ENCODE assay signal across 12 mouse cellular contexts in the genomic region with DNA sequence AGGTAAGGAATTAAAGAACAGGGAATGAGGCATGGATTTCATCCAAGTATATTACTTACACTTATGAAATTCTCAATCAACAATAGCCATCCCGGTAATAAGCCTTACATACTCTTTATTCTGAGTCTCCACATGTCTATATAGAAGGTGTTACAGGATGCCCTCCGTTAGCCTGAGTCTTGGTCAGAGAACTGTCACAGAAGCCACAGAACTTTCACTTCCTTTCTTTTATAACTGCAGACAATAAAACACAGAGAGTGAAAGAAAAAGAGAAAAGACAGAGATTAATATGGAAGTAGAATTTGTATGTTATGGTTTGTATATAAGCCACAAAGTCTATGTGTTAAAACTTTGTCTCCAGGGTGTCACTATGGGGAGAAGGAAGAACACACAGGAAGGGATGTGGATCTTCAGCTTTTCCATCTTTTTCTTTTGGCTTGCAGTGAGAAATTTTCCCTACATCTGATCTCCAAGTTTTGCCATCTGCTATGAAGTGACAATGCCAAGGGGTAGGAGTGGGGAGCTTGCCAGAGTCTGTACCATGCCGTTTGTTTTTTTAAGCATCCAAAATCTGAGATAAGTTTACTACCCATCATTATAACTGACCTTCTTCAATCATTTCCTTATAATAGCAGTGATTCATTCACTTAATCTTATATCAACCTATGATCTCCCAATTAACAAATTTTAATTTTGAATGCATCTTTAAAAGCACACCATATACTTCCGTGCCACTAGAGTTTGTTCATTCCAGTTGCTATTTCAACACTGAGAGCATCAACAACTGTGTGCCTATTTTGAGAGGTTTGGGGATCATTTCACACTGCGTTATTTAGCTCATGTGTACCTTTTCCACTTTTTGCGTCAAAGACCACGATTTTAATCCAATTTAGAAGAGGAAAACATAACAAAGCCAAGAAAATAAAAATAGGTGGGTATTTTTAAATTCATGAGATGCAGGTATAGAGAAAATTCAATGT.
A peak's percentile ranks its signal among the peaks of the same experiment; 100 is the strongest.
DNase-seq lines count a peak whose midpoint lies in the region.
"Had no signal": no experiment of that assay in that cellular context is flagged by ENCODE, and none has a peak within 500 bp of the region (broad histone marks: within the 10 kb centered on the region; RNA-seq: fewer than 3 reads in every experiment).

No protein-coding gene starts in this region.

- intact Hi-C loops in left cerebral cortex, postnatal 25 days (cut with DNase I) = loop anchor here (10.0 kb wide), 1 partner anchor 263 kb away; a partner anchor contains a TSS

- DNase-seq in A20 (ENCODE audit: low read depth, low spot score) = peak; percentile 56
- peak; percentile 67 for DNase-seq in cerebellum, adult 8-10 months
- DNase-seq in layer of hippocampus, adult 18-20 months (ENCODE audit: low spot score in 2 of 2) = peak; percentile 52 to 82
- DNase-seq in left cerebral cortex, postnatal 25 days (ENCODE audit: low spot score in 2 of 2) = peak; percentile 8 to 84
- no peak for DNase-seq in adrenal gland, adult 18-20 months (ENCODE audit: low spot score in 2 of 2)
- DNase-seq in kidney, postnatal 36 days = no peak
- no peak for DNase-seq in ovary, adult 18-20 months (ENCODE audit: low spot score)
- no peak for DNase-seq in urinary bladder, postnatal 25 days (ENCODE audit: low spot score)
- DNase-seq: adrenal gland, postnatal 14 days; heart, postnatal 36 days; kidney, adult 9 months; lung, postnatal 10 days had no signal

Comparison
In these comparisons a context has a peak if more than half of its experiments do, and no peak if none do; other contexts are left out.
1. DNase-seq: peak in A20 (single experiment), cerebellum, adult 8-10 months (single experiment), layer of hippocampus, adult 18-20 months (2 of 2) and left cerebral cortex, postnatal 25 days (2 of 2); none in adrenal gland, adult 18-20 months (0 of 2), kidney, postnatal 36 days (0 of 2), ovary, adult 18-20 months (single experiment) and urinary bladder, postnatal 25 days (single experiment).